Mouse (Mus musculus): ENCODE data around the gene Vnn1. TPM values are rescaled to one million over a fixed set of nuclear protein-coding genes. Genes with fewer than 3 reads are reported as not detected.

The Vnn1 gene
- polyA plus RNA-seq, 1 experiment from 2014 or later = 1.4 TPM

- H3K9me3 ChIP-seq = no peaks in the 10 kb centered on the region
- H3K27me3 ChIP-seq = no peaks in the 10 kb centered on the region
- H3K36me3 ChIP-seq = no peaks in the 10 kb centered on the region
- ATAC-seq (ENCODE audit: insufficient number of reproducible peaks, insufficient read depth, low FRiP score, low TSS enrichment) = no peak
- no peak within 1 kb of the TSS for H3K9ac ChIP-seq
- no peak within 1 kb of the TSS for H3K27ac ChIP-seq
- H3K4me3 ChIP-seq = no peak within 1 kb of the TSS
- no peak within 1 kb of the TSS for H3K4me2 ChIP-seq (replicated peaks)
- H3K4me1 ChIP-seq = no peaks in the 10 kb centered on the region
- 84% methylated on average over 4 of the region's 4 CpGs for WGBS
Measured at GRCm38 (mm10) chr10:23920056-23920455, 25.6 kb downstream of the Vnn1 start, which contains the start of gene Taar1. Taar1 (plus strand) TSS chr10:23920356.

- Histone ChIP-seq H3K9me3 (no peaks in the 10 kb centered on the region), H3K27me3 (no peaks in the 10 kb centered on the region), H3K4me2 (replicated peaks) (no peak overlapping the region), H3K9ac (no peak overlapping the region), H3K27ac (no peak overlapping the region), H3K36me3 (no peaks in the 10 kb centered on the region), H3K4me1 (no peaks in the 10 kb centered on the region), H3K4me3 (no peak overlapping the region)
- ATAC-seq (ENCODE audit: insufficient number of reproducible peaks, insufficient read depth, low FRiP score, low TSS enrichment) = no peak
- 78% methylated on average over 3 of the region's 3 CpGs for WGBS
Measured at GRCm38 (mm10) chr10:23922468-23922867, 28.0 kb downstream of the Vnn1 start.

DNA sequence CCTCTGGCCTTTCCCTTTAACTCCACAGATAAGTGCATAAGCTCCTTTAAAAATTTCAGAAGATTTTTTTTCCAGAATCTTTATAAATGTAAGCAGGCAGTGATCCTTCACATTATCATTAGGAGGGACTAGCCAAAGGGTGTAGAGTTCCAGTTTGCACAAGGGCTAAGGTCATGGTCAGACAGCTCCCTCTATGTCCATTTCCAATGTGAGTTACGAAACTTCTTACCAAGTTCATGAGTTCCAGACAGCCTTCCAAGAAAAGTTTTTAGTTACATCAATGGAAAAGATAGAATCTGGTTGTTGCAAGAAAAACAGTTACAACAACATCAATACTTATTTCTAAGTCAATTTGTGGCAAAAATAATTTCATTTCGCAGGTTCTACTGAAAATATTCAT is 29.5 kb downstream of the Vnn1 start:
- Histone ChIP-seq H3K4me3 (no peak overlapping the region), H3K9me3 (no peaks in the 10 kb centered on the region), H3K4me2 (replicated peaks) (no peak overlapping the region), H3K9ac (no peak overlapping the region), H3K36me3 (no peaks in the 10 kb centered on the region), H3K27me3 (no peaks in the 10 kb centered on the region), H3K27ac (no peak overlapping the region), H3K4me1 (no peaks in the 10 kb centered on the region)
- 81% methylated on average over 2 of the region's 2 CpGs for WGBS
- ATAC-seq (ENCODE audit: insufficient number of reproducible peaks, insufficient read depth, low FRiP score, low TSS enrichment) = no peak

DNA sequence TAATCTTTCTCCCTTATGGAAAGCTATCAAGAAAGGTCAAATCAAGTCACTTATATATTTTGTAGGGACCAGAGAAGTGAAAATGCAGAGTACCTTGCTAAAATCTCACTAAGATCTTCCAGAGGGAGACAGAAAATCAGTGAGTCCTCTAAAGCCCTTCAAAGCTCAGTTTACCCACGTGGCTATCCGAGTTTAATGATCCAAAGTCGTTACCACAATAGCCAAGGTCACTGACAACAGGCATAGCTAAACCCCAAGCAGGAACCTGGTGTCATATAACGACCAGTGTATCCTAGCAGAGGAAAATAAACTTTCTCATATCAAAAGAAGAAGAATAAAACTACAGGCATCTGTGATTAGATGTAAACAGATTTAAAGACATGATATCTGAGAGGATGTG is 43.1 kb downstream of the Vnn1 start:
- Histone ChIP-seq H3K4me2 (replicated peaks) (no peak overlapping the region), H3K4me3 (no peak overlapping the region), H3K27ac (no peak overlapping the region), H3K9ac (no peak overlapping the region), H3K4me1 (no peaks in the 10 kb centered on the region), H3K9me3 (no peaks in the 10 kb centered on the region), H3K36me3 (no peaks in the 10 kb centered on the region), H3K27me3 (no peaks in the 10 kb centered on the region)
- no peak for ATAC-seq (ENCODE audit: insufficient number of reproducible peaks, insufficient read depth, low FRiP score, low TSS enrichment)
- 38% methylated on average over 4 of the region's 4 CpGs for WGBS

DNA sequence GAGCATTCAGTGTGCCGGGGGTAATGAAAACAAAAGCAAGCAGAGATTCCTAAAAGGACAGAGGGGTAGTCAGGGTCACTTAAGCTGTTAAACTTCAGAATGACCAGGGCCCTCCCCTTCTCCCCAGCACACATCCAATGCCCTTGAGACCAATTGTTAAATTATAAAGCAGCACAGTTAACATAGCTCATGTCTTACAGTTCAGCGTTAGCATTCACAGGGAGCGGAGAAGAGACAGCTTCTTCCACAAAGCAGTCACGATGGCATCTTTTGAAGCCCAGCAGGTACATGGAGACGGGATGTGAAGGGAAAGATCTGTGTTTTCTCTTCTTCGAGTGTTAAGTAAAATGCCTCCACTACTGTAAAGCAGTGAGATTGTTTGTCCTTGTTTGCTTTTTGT is 43.8 kb downstream of the Vnn1 start, which contains the start of gene Taar2:
TSS of gene Taar2 (plus strand) at position 261 of the 400 bp plus-strand sequence.
- H3K9ac ChIP-seq = no peak within 1 kb of the TSS
- no peak within 1 kb of the TSS for H3K4me2 ChIP-seq (replicated peaks)
- H3K36me3 ChIP-seq = no peaks in the 10 kb centered on the region
- no peaks in the 10 kb centered on the region for H3K27me3 ChIP-seq
- no peak within 1 kb of the TSS for H3K4me3 ChIP-seq
- H3K27ac ChIP-seq = no peak within 1 kb of the TSS
- H3K9me3 ChIP-seq = no peaks in the 10 kb centered on the region
- H3K4me1 ChIP-seq = no peaks in the 10 kb centered on the region
- 64% methylated on average over 6 of the region's 6 CpGs for WGBS
- ATAC-seq (ENCODE audit: insufficient number of reproducible peaks, insufficient read depth, low FRiP score, low TSS enrichment) = no peak

- 73% methylated on average over 5 of the region's 5 CpGs for WGBS
- H3K9me3 ChIP-seq = no peaks in the 10 kb centered on the region
- no peak for ATAC-seq (ENCODE audit: insufficient number of reproducible peaks, insufficient read depth, low FRiP score, low TSS enrichment)
Measured at GRCm38 (mm10) chr10:23942465-23942864, 48.0 kb downstream of the Vnn1 start.

DNA sequence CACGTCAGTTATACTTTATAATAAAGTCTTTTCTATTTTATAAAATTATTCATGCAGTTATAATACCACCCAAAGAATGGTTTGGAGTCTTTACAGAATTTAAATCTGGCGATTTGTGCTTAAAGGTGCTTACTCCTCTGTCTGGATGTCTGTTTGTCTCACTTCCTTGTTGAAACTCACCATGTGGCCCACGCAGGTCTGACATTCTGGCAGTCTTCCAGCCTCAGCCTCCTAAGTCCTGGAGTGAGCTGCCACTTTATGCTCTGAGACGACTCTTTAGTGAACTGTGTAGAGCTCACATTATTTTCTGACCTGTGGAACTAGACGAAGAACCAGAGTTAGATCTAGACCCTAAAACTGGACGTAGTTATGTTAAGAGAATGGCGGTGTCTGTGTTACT is 53.5 kb downstream of the Vnn1 start:
- Histone ChIP-seq H3K4me1 (no peaks in the 10 kb centered on the region), H3K4me3 (no peak overlapping the region), H3K36me3 (no peaks in the 10 kb centered on the region), H3K9ac (no peak overlapping the region), H3K27me3 (no peaks in the 10 kb centered on the region), H3K9me3 (no peaks in the 10 kb centered on the region), H3K27ac (no peak overlapping the region), H3K4me2 (replicated peaks) (no peak overlapping the region)
- ATAC-seq (ENCODE audit: insufficient number of reproducible peaks, insufficient read depth, low FRiP score, low TSS enrichment) = no peak
- 71% methylated on average over 7 of the region's 7 CpGs for WGBS

More at GRCm38 (mm10) chr10:23942465-23942864, 48.0 kb downstream of the Vnn1 start:
- Histone ChIP-seq H3K27ac (no peak overlapping the region), H3K27me3 (no peaks in the 10 kb centered on the region), H3K4me2 (replicated peaks) (no peak overlapping the region), H3K9ac (no peak overlapping the region), H3K4me1 (no peaks in the 10 kb centered on the region), H3K36me3 (no peaks in the 10 kb centered on the region), H3K4me3 (no peak overlapping the region)

GRCm38 (mm10) chr10:23949508-23950005 is 55.1 kb downstream of the Vnn1 start, which contains the start of gene Taar3:
Taar3 (plus strand) TSS chr10:23949558.
- no peaks in the 10 kb centered on the region for H3K36me3 ChIP-seq
- WGBS = 85% methylated on average over 16 of the region's 16 CpGs
- no peak within 1 kb of the TSS for H3K27ac ChIP-seq
- no peak for ATAC-seq (ENCODE audit: insufficient number of reproducible peaks, insufficient read depth, low FRiP score, low TSS enrichment)
- H3K4me3 ChIP-seq = no peak within 1 kb of the TSS
- no peak within 1 kb of the TSS for H3K9ac ChIP-seq
- no peaks in the 10 kb centered on the region for H3K9me3 ChIP-seq
- H3K27me3 ChIP-seq = no peaks in the 10 kb centered on the region
- H3K4me2 ChIP-seq (replicated peaks) = no peak within 1 kb of the TSS
- H3K4me1 ChIP-seq = no peaks in the 10 kb centered on the region

- no peak overlapping the region for H3K9ac ChIP-seq
- no peak for ATAC-seq (ENCODE audit: insufficient number of reproducible peaks, insufficient read depth, low FRiP score, low TSS enrichment)
- H3K27me3 ChIP-seq = no peaks in the 10 kb centered on the region
- no peak overlapping the region for H3K4me3 ChIP-seq
- 85% methylated on average over 6 of the region's 6 CpGs for WGBS
- H3K9me3 ChIP-seq = no peaks in the 10 kb centered on the region
- H3K4me2 ChIP-seq (replicated peaks) = no peak overlapping the region
- no peak overlapping the region for H3K27ac ChIP-seq
- no peaks in the 10 kb centered on the region for H3K36me3 ChIP-seq
- H3K4me1 ChIP-seq = no peaks in the 10 kb centered on the region
Measured at GRCm38 (mm10) chr10:23951714-23952113, 57.2 kb downstream of the Vnn1 start.

Other genes starting within 250 kb of the Vnn1 start
- gene Rps12, start 107.4 kb upstream of the Vnn1 start, polyA plus RNA-seq (2016; fragmentation: Nextera tagmentation; extraction: Ambion mirVana) = 154 and 172 TPM in 2 replicates
- gene Slc18b1, start 97.7 kb upstream of the Vnn1 start, polyA plus RNA-seq (2016; fragmentation: Nextera tagmentation; extraction: Ambion mirVana) = 22.4 and 24.2 TPM in 2 replicates
- not detected in 2 replicates for gene Vnn3, start 43.2 kb upstream of the Vnn1 start, polyA plus RNA-seq (2016; fragmentation: Nextera tagmentation; extraction: Ambion mirVana)
- not detected in 2 replicates for gene Taar1, start 25.7 kb downstream of the Vnn1 start, polyA plus RNA-seq (2016; fragmentation: Nextera tagmentation; extraction: Ambion mirVana)
- not detected in 2 replicates for gene Taar2, start 43.9 kb downstream of the Vnn1 start, polyA plus RNA-seq (2016; fragmentation: Nextera tagmentation; extraction: Ambion mirVana)
- not detected in 2 replicates for gene Taar3, start 54.9 kb downstream of the Vnn1 start, polyA plus RNA-seq (2016; fragmentation: Nextera tagmentation; extraction: Ambion mirVana)
- gene Taar4, start 65.8 kb downstream of the Vnn1 start, polyA plus RNA-seq (2016; fragmentation: Nextera tagmentation; extraction: Ambion mirVana) = not detected in 2 replicates
- gene Taar5, start 76.0 kb downstream of the Vnn1 start, polyA plus RNA-seq (2016; fragmentation: Nextera tagmentation; extraction: Ambion mirVana) = not detected in 2 replicates
- gene Taar6, start 91.0 kb downstream of the Vnn1 start, polyA plus RNA-seq (2016; fragmentation: Nextera tagmentation; extraction: Ambion mirVana) = not detected in 2 replicates
- not detected in 2 replicates for gene Taar7a, start 98.8 kb downstream of the Vnn1 start, polyA plus RNA-seq (2016; fragmentation: Nextera tagmentation; extraction: Ambion mirVana)
- gene Taar7b, start 105.3 kb downstream of the Vnn1 start, polyA plus RNA-seq (2016; fragmentation: Nextera tagmentation; extraction: Ambion mirVana) = not detected in 2 replicates
- not detected in 2 replicates for gene Taar7d, start 132.5 kb downstream of the Vnn1 start, polyA plus RNA-seq (2016; fragmentation: Nextera tagmentation; extraction: Ambion mirVana)
- gene Taar7e, start 142.9 kb downstream of the Vnn1 start, polyA plus RNA-seq (2016; fragmentation: Nextera tagmentation; extraction: Ambion mirVana) = not detected in 2 replicates
- gene Taar7f, start 154.8 kb downstream of the Vnn1 start, polyA plus RNA-seq (2016; fragmentation: Nextera tagmentation; extraction: Ambion mirVana) = not detected in 2 replicates
- gene Taar8a, start 181.8 kb downstream of the Vnn1 start, polyA plus RNA-seq (2016; fragmentation: Nextera tagmentation; extraction: Ambion mirVana) = not detected in 2 replicates
- gene Taar8b, start 197.6 kb downstream of the Vnn1 start, polyA plus RNA-seq (2016; fragmentation: Nextera tagmentation; extraction: Ambion mirVana) = not detected in 2 replicates
- gene Taar8c, start 207.2 kb downstream of the Vnn1 start, polyA plus RNA-seq (2016; fragmentation: Nextera tagmentation; extraction: Ambion mirVana) = not detected in 2 replicates
- not detected in 2 replicates for gene Taar9, start 214.8 kb downstream of the Vnn1 start, polyA plus RNA-seq (2016; fragmentation: Nextera tagmentation; extraction: Ambion mirVana)